Mouse (Mus musculus): Measurements from ENCODE around the gene Gp9. TPM values are rescaled to one million over a fixed set of nuclear protein-coding genes. Genes with fewer than 3 reads are reported as not detected.

The Gp9 gene
- not detected for polyA plus RNA-seq (2017; shearing (Covaris generic))

GRCm38 (mm10) chr6:87777842-87778241, at the start of gene Gp9:
Gp9 (plus strand) TSS chr6:87778072.

GRCm38 (mm10) chr6:87730591-87731462, 47.0 kb upstream of the Gp9 start, which contains the start of gene Efcc1:
Efcc1 (plus strand) TSS chr6:87730869.

GRCm38 (mm10) chr6:87811675-87812338, 33.9 kb downstream of the Gp9 start, which contains the start of gene Rab43:
Rab43 (minus strand) TSS chr6:87812164.

Other genes with a start within 250 kb of the Gp9 start
- gene Arhgap25, start 244.8 kb upstream of the Gp9 start, polyA plus RNA-seq (2017; shearing (Covaris generic)): 183 TPM
- 0.13 TPM for gene Prokr1, start 187.3 kb upstream of the Gp9 start, polyA plus RNA-seq (2017; shearing (Covaris generic))
- 6.6 TPM for gene Aplf, start 105.9 kb upstream of the Gp9 start, polyA plus RNA-seq (2017; shearing (Covaris generic))
- gene Efcc1, start 47.2 kb upstream of the Gp9 start, polyA plus RNA-seq (2017; shearing (Covaris generic)): 0.33 TPM
- gene Rab43, start 34.1 kb downstream of the Gp9 start, polyA plus RNA-seq (2017; shearing (Covaris generic)): 13.8 TPM
- 8.3 TPM for gene Gm45140, start 57.7 kb downstream of the Gp9 start, polyA plus RNA-seq (2017; shearing (Covaris generic))
- 84.8 TPM for gene Isy1, start 60.7 kb downstream of the Gp9 start, polyA plus RNA-seq (2017; shearing (Covaris generic))
- 1,064 TPM for gene Cnbp, start 73.0 kb downstream of the Gp9 start, polyA plus RNA-seq (2017; shearing (Covaris generic))
- 176 TPM for gene Copg1, start 109.7 kb downstream of the Gp9 start, polyA plus RNA-seq (2017; shearing (Covaris generic))
- gene Hmces, start 135.9 kb downstream of the Gp9 start, polyA plus RNA-seq (2017; shearing (Covaris generic)): 54.8 TPM
- gene H1fx, start 203.6 kb downstream of the Gp9 start, polyA plus RNA-seq (2017; shearing (Covaris generic)): not detected